Mouse (Mus musculus): ENCODE measurements around the gene Kbtbd6.
"Not testable (repeated sequence)": the region's sequence is repeated elsewhere in the genome, so short reads cannot be mapped to it uniquely, and the experiment has no call there.

Kbtbd6 gene

DNA sequence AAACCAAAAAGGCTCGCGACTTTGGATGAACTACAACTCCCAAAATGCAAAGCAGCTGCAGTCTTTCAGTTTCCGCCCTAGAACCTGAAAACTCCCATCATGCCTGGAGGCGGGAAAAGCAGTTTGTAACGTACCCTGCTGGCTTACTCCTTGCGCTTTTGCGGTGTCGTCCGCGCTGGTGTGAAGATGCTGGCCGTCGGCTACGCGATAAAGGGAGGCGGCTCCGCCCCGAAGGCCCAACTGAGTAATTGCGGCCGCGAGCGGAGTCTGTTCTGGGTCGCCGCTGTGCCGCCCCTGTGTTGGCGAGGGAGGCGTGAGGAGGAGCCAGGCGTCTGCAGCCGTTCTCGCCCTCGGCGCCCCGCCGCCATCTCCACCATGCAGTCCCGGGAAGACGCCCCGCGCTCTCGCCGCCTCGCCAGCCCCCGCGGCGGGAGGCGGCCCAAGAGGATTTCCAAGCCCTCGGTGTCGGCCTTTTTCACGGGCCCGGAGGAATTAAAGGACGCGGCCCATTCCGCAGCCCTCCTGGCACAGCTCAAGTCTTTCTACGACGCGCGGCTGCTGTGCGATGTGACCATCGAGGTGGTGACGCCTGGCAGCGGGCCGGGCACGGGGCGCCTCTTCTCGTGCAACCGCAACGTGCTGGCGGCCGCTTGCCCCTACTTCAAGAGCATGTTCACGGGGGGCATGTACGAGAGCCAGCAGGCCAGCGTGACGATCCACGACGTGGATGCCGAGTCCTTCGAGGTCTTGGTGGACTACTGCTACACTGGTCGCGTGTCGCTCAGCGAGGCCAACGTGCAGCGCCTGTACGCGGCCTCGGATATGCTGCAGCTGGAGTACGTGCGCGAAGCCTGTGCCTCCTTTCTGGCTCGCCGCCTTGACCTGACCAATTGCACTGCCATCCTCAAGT, at the start of gene Kbtbd6:
Gene Kbtbd6, plus strand, starts transcription at position 155 of the 910 bp plus-strand sequence.
- peak; percentile 84 for DNase-seq (ENCODE audit: low read depth, low spot score)

DNA sequence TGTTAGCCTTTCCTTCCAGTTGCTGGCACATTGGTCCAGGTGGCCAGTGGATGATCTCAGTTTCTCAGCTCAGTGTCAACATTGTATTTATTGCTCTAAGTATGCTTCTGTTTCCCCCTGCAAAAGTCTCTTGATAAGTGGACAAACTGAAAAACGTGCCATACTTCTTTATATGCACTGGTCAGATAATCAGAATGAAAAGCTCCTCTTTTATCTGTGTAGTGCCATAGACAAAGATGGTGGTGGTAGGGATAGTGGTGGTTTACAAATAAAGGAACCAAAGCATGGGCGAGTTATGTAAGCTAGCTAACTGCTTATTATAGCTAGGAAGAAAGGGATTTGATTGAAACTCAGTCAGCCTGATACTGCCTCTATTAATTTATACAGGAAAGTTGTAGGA, 44.0 kb upstream of the Kbtbd6 start:
- DNase-seq (ENCODE audit: low read depth, low spot score) = no peak

DNA sequence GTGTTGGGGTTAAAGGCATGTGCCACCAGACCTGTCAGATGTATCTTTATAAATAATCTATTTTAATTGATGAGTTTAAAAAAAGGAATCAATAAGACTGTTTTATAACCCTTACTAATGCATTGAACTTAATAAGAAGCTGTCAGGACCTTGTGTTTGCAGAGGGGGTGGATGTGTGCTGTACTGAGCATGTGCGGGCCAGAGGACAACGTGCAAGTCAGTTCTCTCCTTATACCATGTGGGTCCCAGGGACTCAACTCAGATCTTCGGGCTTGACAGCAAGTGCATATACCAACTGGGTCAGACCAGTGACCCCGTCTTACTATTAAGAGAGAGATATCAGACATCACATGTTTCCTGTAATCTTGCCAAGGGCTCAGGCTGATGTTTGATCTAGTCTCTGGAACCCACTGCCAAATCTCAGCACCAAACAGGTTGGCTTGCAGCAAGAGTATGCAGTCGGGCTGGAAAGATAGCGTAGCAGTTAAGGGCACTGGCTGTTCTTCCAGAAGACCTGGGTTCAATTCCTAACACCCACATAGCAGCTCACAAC, 42.3 kb upstream of the Kbtbd6 start:
- DNase-seq (ENCODE audit: low read depth, low spot score) = no peak

DNA sequence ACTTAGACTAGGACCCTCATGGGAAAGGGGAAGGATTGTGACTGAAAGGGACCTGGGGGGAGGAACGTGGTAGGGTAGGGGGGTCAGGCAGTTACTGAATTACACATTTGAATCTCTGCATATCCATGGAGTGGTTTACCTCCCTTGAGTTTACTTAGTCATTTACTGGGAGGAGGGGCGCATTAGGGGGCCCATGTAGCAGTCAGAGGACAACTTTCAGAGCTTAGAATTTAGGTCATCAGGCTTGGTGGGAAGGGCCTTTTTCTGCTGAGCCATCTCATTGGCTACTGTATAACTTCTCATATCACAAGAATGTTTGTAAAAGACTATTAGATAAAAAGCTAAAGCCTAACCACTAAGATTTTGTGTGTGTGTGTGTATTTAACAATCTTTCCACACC, 41.0 kb upstream of the Kbtbd6 start:
- no peak for DNase-seq (ENCODE audit: low read depth, low spot score)

DNA sequence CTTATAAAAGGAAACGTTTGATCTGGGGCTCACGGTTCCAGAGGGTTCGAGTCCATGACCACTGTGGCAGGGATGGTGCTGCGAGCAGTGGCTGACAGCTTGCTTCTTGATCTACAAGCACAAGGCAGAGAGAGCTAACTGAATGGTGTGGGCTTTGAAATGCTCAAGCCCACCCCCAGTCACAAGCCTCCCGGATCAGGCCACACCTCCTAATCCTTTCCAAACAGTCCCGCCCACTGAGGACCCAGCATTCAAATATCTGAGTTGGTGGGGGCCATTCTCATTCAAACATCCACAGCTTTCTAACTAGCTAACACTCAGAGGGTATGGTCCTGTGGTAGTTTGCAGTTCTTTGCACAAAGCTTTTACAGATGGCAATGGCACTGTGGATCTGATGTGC, 38.5 kb upstream of the Kbtbd6 start:
- no peak for DNase-seq (ENCODE audit: low read depth, low spot score)

DNA sequence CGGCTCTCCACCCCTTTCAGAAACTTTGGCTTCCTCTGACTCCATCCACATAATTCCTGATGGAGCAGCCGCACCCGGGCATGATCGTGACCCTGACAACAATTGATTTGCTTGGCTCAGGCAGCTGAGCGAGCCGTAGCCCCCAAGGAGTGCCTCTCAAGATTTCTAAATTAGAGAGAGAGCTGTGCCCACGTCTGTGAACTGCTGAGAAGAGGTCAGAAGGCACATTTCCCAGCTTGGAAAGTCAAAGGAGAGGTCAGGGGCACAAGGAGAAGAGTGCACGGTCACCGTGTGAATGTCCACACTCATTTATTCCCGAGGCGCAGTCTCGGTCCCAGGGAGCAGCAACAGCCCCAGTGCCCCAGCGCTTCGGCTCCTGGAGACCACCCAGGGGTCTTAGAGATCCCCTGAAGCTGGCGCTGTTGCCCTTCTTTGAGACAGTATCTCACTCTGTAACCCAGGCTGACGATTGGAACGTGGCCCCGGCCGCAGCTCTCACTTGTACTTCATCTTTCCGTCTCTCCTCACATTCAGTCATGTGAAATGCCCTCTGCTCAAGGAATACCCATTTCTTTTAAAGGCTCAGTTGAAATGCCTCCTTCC, 31.5 kb upstream of the Kbtbd6 start:
- no peak for DNase-seq (ENCODE audit: low read depth, low spot score)

DNA sequence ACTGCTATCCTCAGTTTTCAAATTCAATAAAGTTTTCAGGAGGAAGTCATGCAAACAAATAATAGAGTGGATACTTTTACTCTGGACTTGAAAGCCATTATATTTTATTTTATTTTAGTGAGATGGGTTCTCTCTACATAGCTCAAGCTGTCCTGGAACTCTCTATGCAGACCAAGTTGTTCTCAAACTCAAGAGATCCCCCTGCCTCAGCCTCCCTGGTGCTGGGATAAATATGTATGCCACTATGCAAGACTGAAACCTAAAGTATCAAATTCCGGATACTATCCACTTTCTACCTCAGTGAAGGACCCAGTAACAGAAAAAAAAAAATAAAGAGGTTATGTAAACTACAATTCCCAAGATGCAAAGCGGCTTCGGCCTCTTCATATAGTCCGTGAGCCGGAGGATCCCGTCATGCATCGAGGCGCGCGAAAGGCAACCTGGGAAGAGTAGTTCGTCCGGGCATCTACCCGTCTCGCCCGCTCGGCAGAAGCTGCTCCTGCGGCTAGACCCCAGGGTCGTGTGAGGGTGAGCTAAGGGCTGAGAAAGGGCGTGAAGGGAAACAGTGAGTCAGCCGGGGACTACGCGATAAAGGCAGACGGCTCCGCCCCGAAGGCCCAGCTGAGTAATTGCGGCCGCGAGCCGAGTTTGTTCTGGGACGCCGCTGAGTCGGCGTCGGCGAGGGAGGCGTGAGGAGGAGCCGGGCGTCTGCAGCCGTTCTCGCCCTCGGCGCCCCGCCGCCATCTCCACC, 25.5 kb upstream of the Kbtbd6 start, which contains the start of gene Kbtbd7:
Gene Kbtbd7, plus strand, starts transcription at position 533 of the 751 bp plus-strand sequence.
- DNase-seq (ENCODE audit: low read depth, low spot score) = peak; percentile 90

DNA sequence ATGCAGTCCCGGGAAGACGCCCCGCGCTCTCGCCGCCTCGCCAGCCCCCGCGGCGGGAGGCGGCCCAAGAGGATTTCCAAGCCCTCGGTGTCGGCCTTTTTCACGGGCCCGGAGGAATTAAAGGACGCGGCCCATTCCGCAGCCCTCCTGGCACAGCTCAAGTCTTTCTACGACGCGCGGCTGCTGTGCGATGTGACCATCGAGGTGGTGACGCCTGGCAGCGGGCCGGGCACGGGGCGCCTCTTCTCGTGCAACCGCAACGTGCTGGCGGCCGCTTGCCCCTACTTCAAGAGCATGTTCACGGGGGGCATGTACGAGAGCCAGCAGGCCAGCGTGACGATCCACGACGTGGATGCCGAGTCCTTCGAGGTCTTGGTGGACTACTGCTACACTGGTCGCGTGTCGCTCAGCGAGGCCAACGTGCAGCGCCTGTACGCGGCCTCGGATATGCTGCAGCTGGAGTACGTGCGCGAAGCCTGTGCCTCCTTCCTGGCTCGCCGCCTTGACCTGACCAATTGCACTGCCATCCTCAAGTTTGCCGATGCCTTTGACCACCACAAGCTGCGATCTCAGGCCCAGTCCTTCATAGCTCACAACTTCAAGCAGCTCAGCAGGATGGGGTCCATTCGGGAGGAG, 24.8 kb upstream of the Kbtbd6 start:
- DNase-seq (ENCODE audit: low read depth, low spot score) = not testable (repeated sequence)

DNA sequence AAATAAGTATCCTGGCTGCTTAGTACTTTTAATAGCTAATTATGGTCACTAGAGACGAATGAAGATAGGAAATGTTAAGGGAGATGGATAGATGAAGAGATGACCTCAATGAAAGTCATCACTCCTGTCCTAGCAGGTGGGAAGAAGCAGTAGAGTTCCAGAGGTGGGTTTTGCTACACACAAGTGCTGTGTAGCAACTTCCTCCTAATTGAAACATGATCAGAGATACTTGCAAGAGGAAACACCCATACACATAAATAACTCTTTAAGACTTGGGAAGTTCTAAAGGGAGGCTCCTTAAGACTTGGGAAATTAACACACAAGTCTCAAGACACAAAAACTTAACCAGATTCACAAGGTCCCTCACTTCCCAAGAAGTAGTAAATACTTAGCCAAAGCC, 17.6 kb upstream of the Kbtbd6 start:
- DNase-seq (ENCODE audit: low read depth, low spot score) = no peak

DNA sequence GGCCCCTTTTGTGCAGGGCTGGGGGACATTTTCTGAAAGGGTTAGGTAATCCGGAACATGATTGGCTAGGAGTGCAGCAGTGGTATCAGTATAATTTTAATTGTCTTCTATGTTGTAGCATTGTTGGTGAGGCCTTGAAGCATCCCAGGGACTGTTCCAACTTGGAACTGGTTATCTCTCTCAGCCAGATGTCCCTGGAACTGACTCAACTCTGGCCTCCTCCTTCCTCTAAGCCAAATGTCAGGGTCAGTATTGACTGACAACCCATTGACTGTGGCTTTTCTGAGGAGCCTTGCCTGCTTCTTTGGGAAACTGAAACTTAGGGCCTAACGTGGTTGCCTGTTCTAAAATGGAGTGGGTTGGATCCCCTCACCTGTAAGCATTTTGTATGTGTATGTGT, 11.0 kb upstream of the Kbtbd6 start:
- no peak for DNase-seq (ENCODE audit: low read depth, low spot score)

DNA sequence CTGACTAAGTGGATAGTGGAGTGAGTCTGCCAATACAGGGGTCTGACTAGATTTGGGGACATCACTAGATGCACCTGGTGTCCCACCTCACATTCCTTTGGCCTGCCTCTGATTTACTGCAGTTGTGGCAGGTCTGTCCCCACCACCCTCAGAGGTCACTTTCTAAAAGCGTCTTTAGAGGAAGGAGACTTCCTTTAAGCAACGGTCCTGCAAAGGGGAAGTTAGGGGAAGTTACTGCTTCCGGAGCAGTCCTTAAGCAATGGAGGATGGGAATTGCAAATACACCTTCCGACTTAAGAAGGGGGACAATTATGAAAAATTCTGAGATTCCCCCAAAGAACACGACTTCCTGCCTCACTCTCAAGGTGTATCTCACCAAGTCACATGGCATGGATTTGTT, 10.2 kb upstream of the Kbtbd6 start:
- no peak for DNase-seq (ENCODE audit: low read depth, low spot score)

DNA sequence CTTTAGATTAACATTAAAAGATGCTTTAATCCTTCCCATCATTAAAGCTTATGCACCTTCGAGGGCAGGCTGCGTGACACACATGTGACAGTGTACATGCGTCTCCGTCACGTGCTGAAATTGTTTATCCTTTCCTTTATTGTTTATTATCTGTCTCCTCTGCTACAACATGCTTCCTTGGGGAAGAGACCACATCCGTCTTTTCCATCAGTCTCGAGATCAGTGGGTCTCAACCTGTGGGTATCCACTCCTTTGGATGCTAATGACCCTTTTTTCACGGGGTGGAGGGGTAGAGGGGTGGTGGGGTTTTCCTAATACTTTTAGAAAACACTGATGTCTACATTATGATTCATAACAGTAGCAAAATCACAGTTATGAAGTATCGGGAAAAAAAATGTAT, 7.0 kb upstream of the Kbtbd6 start:
- DNase-seq (ENCODE audit: low read depth, low spot score) = no peak

DNA sequence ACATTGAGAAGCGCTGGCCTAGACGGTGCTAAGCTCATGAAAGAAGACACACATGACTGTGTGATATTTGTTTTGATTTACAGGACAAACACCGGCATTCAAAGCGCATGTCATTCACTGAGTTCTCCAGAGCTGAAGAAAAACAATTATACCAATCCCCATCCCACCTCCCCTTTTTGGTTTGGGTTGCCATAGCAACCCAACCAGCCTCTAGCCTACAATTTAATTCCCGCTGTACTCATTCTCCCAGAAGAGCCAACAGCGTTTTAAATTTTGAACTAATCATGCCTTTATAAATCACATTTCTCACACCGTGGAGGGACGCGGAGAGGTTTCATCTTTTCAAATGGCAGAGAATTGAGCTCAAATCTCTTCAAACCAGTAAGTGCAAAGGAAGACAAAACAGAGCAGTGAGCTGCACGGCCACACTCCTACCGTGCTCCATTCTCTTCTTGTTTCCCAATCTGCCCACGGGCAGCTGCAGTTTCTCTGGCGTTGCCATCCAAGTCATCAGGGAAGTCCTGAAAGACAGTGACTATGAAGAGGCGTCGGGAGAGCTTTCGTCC, 6.5 kb upstream of the Kbtbd6 start:
- peak; percentile 74 for DNase-seq (ENCODE audit: low read depth, low spot score)

DNA sequence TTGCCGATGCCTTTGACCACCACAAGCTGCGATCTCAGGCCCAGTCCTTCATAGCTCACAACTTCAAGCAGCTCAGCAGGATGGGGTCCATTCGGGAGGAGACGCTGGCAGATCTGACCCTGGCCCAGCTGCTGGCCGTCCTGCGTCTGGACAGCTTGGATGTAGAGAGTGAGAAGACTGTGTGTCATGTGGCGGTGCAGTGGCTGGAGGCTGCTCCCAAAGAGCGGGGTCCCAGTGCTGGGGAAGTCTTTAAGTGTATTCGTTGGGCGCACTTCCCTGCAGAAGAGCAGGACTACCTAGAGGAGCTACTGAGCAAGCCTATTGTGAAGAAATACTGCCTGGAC, 928 bp downstream of the Kbtbd6 start:
- not testable (repeated sequence) for DNase-seq (ENCODE audit: low read depth, low spot score)

DNA sequence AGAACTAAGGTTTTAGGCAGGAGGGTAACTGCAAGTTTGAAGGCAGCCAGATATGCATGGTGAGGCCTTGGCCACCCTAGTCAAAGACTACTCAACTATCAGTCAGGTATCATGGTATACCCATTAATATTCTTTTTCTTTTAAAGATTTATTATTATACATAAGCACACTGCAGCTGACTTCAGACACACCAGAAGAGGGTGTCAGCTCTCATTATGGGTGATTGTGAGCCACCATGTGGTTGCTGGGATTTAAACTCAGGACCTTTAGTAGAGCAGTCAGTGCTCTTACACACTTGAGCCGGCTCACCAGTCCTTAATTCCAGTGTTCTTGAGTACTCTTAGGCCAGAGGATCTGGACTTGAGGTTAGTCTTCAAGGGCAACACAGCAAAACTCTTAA, 8.8 kb downstream of the Kbtbd6 start:
- DNase-seq (ENCODE audit: low read depth, low spot score) = no peak

DNA sequence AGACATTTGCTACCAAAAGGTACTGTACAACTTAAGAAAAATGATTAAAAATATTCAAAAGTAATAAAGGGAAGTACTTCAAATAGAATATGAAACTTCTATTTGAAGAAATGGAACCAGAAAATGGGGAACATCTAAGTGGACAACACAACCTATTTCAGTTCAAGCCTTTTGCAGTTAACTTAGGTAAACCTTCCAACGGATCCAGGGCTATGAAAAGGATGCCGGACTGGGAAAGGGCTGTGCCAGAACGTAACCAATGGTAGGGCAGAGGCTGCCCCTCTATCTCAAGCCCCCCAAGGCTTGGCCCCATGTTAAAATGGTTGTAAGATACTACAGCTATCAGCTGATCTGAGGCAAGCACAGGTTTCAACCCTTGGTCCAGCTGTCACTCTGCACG, 9.4 kb downstream of the Kbtbd6 start:
- no peak for DNase-seq (ENCODE audit: low read depth, low spot score)

DNA sequence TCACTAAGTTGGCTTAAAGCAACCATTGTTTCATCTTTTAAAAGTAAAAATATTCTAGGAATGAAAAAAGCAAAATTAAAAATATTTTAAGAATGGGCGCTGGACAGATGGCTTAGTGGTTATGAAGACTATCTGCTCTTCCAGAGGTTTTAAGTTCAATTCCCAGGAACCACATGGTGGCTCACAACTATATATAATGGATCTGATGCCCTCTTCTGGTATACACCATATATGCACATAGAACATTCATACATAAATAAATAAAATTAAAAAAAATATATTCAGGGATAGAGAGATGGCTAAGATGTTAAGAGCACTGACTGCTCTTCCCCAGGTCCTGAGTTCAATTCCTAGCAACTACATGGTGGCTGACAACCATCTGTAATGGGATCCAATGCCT, 14.0 kb downstream of the Kbtbd6 start:
- no peak for DNase-seq (ENCODE audit: low read depth, low spot score)

DNA sequence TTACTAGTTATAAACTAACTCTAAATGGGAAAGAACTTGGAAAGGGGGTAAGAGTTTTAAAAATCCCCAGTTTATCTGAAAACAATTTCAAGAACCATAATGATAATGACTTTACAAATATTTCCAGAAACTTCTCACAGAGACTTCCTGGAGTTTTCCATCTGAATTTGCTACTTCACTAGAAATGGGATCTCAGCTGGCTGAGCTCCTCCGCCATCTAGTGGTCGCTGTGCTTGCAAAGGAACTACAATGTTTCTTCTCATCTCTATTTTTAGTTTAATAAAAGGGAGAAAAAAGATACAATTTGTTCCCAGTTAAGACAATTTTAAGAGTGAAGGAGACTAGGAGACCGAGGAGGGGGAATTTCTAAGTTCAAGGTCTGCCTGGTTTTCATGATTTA, 16.0 kb downstream of the Kbtbd6 start:
- DNase-seq (ENCODE audit: low read depth, low spot score) = no peak

DNA sequence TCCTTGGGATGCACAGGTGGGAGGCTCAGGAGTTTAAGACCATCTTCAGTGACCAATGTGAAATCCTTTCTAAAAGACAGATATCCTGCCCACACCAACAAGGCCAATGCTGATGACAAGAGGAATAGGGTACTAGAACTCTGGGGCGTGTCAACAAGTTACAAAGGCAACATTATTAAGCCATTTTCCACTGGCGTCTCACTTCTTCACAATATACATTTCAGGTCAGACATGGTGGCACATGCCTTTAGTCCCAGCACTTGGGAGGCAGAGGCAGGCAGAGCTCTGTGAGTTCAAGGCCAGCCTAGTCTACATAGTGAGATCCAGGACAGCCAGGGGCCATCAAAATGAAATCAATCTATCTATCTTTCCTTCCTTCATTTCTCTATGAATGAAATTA, 21.7 kb downstream of the Kbtbd6 start:
- DNase-seq (ENCODE audit: low read depth, low spot score) = no peak

DNA sequence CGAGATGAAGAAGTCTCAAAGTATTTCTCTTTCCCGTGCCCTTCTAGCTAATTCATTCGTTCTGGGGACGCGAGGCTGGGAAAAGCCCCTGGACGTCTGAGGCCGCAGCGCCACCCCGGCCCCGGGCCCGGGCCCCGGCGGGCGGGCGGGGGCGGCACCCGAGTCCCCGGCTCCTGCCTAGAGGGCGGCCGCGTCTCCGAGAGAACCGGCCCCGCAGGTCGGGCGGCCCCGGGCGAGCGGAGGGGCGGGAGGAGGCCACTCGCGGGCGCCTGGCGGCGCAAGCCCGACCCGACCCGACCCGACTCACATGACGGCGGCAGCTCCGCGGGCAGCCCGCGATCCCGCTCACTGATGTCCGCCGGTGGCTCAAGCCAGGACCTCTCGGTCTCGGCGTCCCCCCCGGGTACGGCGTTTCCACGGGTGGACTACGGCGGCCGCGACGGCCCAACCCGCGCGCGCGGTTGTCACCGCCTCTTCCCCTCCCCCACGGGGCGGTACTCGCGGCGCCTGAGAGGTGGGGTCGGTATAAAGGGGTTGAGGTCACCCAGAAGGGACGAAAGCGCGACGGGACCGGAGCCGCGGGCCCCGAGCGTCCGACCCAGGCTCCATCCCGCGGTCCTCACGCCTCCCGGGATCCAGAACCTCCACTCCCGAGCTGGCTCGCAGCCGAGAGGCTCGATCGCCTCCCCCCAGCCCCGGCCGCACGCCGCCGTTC, 29.1 kb downstream of the Kbtbd6 start, which contains the start of gene Elf1:
Gene Elf1, plus strand, starts transcription at position 571 of the 715 bp plus-strand sequence.
- DNase-seq (ENCODE audit: low read depth, low spot score) = peak; percentile 64
